Mouse (Mus musculus) 416B (cell line): ENCODE results near the gene Ttyh2.

Source experiments
- DNase-seq: peaks from one replicate; pipeline ENCODE4 v3.0.0; 2011; ENCODE audit warnings: low read depth

Ttyh2 gene

GRCm38 (mm10) chr11:114769911-114770310 is 94.7 kb downstream of the Ttyh2 start:
- DNase-seq = no peak
